Mouse (Mus musculus) hindbrain, postnatal 0 days (tissue): ENCODE data around the gene Bnip3. TPM values are rescaled to one million over a fixed set of nuclear protein-coding genes. Genes with fewer than 3 reads are reported as not detected.

ENCODE experiments used
- ATAC-seq: fragments of 200-750 bp; cut with Nextera tagmentation; 2 replicates; pipeline ENCODE4 v1.8.0; 2017; ENCODE audit warnings: mild to moderate bottlenecking, moderate TSS enrichment, moderate library complexity
- DNase-seq: peaks from one replicate; pipeline ENCODE4 v3.0.0-alpha.2; 2015; ENCODE audit warnings: low spot score
- H3K27ac ChIP-seq: fragments of 300-500 bp; sonication (generic); 2 replicates; pipeline ENCODE4 v1.5.1; 2014; ENCODE audit warnings: mild to moderate bottlenecking
- H3K27me3 ChIP-seq: fragments of 300-500 bp; sonication (generic); 2 replicates; pipeline ENCODE4 v1.6.1; 2014; ENCODE audit warnings: low read length, mixed read lengths; ENCODE audit not compliant: insufficient read depth
- H3K36me3 ChIP-seq: fragments of 300-500 bp; sonication (generic); 2 replicates; pipeline ENCODE4 v1.6.1; 2014; ENCODE audit warnings: low read length, mixed read lengths; ENCODE audit not compliant: insufficient read depth
- H3K4me1 ChIP-seq: fragments of 300-500 bp; sonication (generic); 2 replicates; pipeline ENCODE4 v1.6.1; 2014; ENCODE audit warnings: antibody characterized with exemption, low read length, mixed read lengths; ENCODE audit not compliant: insufficient read depth
- H3K4me2 ChIP-seq: fragments of 300-500 bp; sonication (generic); 2 replicates; pipeline ENCODE4 v1.6.1; 2014; ENCODE audit warnings: low read depth, mild to moderate bottlenecking, low read length, moderate library complexity, mixed read lengths
- H3K4me3 ChIP-seq: fragments of 300-500 bp; sonication (generic); 2 replicates; pipeline ENCODE4 v1.5.1; 2014; ENCODE audit warnings: low read length
- H3K9ac ChIP-seq: fragments of 300-500 bp; sonication (generic); replicated peaks from 2 replicates; pipeline ENCODE4 v1.6.1; 2014; ENCODE audit warnings: mild to moderate bottlenecking, low read length, moderate library complexity, mixed read lengths
- H3K9me3 ChIP-seq: fragments of 300-500 bp; sonication (generic); 2 replicates; pipeline ENCODE4 v1.6.1; 2016; ENCODE audit warnings: low read length, mixed read lengths
- CTCF ChIP-seq: IDR thresholded peaks from 2 replicates; pipeline ENCODE4 v1.5.1; 2016; ENCODE audit warnings: antibody characterized with exemption, control low read depth, low read depth
- WGBS: fragments of 180-500 bp; shearing (Covaris S2); extraction: QIAGEN DNeasy Blood & Tissue Kit; methylation state at CpG from one replicate; pipeline ENCODE4 v1.1.7; 2014; 5-methylcytosine and 5-hydroxymethylcytosine counted together
- polyA plus RNA-seq: library from polyadenylated mRNA; unstranded; fragments of >200 nt; fragmentation: Nextera tagmentation; extraction: Ambion mirVana; gene quantifications from 2 replicates; pipeline ENCODE4 v1.2.1, GENCODE M21; 2015
- total RNA-seq: library from RNA; depleted of rRNA; stranded (reverse); fragments of >200 nt; gene quantifications from 2 replicates; pipeline ENCODE4 v1.2.3, GENCODE M21; 2014; rRNA removed

Gene Bnip3
- 115 and 170 TPM in 2 replicates for total RNA-seq
- 162 and 163 TPM in 2 replicates for polyA plus RNA-seq

- no peaks in the 10 kb centered on the region for H3K27me3 ChIP-seq
- peak within 1 kb of the TSS; percentile 60 for H3K4me2 ChIP-seq
- DNase-seq (peak; percentile 93), ATAC-seq (peak; percentile 95)
- peak within 1 kb of the TSS; percentile 77 for H3K9ac ChIP-seq
- H3K9me3 ChIP-seq, result no peaks in the 10 kb centered on the region
- TF ChIP-seq CTCF, result no peak
- WGBS, result under 1% methylated on average over 60 of the region's 66 CpGs
- H3K4me3 ChIP-seq, result peak within 1 kb of the TSS; percentile 75
- H3K4me1 ChIP-seq, result peaks cover 21% of the 10 kb centered on the region
- no peaks in the 10 kb centered on the region for H3K36me3 ChIP-seq
- peak within 1 kb of the TSS; percentile 68 for H3K27ac ChIP-seq
These were observed at the start of gene Bnip3 for GRCm38 (mm10) chr7:138909277-138910192. Gene Bnip3, minus strand, starts transcription at chr7:138909519.

DNA sequence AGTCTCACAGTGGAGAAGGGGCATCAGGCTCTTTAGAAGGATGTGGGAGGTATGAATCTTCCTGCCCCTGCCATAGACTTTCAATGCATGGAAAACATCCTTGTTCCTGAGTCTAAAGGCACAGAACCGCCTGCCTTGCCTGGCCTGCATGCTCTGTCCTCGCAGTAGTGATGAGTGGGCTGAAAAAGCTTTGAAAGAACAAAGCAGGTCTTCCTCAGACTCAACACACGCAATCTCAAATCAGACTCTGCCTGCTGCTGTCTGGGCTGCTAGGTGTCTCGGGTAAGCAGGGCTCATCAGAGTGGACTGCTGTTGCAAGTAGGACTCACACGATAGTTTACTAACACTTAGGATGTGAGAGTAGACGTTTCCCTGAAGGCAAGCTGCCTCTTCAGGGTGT is 47.8 kb upstream of the Bnip3 start:
- Histone ChIP-seq H3K9ac (no peak overlapping the region), H3K27me3 (no peaks in the 10 kb centered on the region), H3K27ac (no peak overlapping the region), H3K4me3 (no peak overlapping the region), H3K36me3 (no peaks in the 10 kb centered on the region), H3K4me1 (no peaks in the 10 kb centered on the region), H3K9me3 (no peaks in the 10 kb centered on the region), H3K4me2 (no peak overlapping the region)
- ATAC-seq (no peak), DNase-seq (no peak)
- TF ChIP-seq CTCF, result no peak
- WGBS, result 75% methylated on average over 6 of the region's 6 CpGs

DNA sequence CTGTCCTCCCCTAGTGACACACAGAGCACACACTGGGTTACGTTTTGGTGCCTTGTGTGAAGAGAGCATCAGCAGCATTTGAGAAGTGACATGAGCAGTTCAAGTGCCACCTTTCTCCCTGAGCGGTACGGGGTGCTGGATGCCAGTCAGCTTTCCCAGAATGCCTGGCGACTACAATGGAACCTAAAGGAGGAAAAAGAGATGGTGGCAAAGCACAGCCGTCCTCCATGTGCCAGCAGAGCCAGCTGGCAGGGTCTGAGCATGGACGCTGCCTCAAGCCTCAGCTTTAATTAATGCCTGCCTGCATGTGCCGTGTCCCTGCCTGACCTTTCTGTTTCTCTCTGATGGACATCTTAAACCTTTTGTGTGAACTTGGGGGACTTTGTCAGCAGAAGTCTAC is 46.5 kb upstream of the Bnip3 start:
- Histone ChIP-seq H3K4me3 (no peak overlapping the region), H3K9me3 (no peaks in the 10 kb centered on the region), H3K4me2 (no peak overlapping the region), H3K27ac (no peak overlapping the region), H3K9ac (no peak overlapping the region), H3K4me1 (no peaks in the 10 kb centered on the region), H3K27me3 (no peaks in the 10 kb centered on the region), H3K36me3 (no peaks in the 10 kb centered on the region)
- ATAC-seq (no peak), DNase-seq (no peak)
- no peak for TF ChIP-seq CTCF
- WGBS, result 73% methylated on average over 7 of the region's 7 CpGs

GRCm38 (mm10) chr7:138948309-138948708 is 39.0 kb upstream of the Bnip3 start:
- Histone ChIP-seq H3K9me3 (no peaks in the 10 kb centered on the region), H3K9ac (no peak overlapping the region), H3K36me3 (no peaks in the 10 kb centered on the region), H3K4me3 (no peak overlapping the region), H3K4me2 (no peak overlapping the region), H3K27ac (no peak overlapping the region), H3K4me1 (no peaks in the 10 kb centered on the region), H3K27me3 (no peaks in the 10 kb centered on the region)
- no peak for DNase-seq
- no peak for TF ChIP-seq CTCF
- WGBS, result 58% methylated on average over 8 of the region's 8 CpGs
- no peak for ATAC-seq

GRCm38 (mm10) chr7:138947741-138948140 is 38.4 kb upstream of the Bnip3 start:
- no peak overlapping the region for H3K9ac ChIP-seq
- H3K27ac ChIP-seq, result no peak overlapping the region
- H3K4me3 ChIP-seq, result no peak overlapping the region
- DNase-seq, result no peak
- H3K27me3 ChIP-seq, result no peaks in the 10 kb centered on the region
- peak; percentile 41 for TF ChIP-seq CTCF
- H3K9me3 ChIP-seq, result no peaks in the 10 kb centered on the region
- no peak overlapping the region for H3K4me2 ChIP-seq
- 88% methylated on average over 8 of the region's 8 CpGs for WGBS
- no peaks in the 10 kb centered on the region for H3K4me1 ChIP-seq
- no peak for ATAC-seq
- no peaks in the 10 kb centered on the region for H3K36me3 ChIP-seq

GRCm38 (mm10) chr7:138945668-138946067 is 36.3 kb upstream of the Bnip3 start:
- Histone ChIP-seq H3K4me2 (no peak overlapping the region), H3K9me3 (no peaks in the 10 kb centered on the region), H3K36me3 (no peaks in the 10 kb centered on the region), H3K4me3 (no peak overlapping the region), H3K27me3 (no peaks in the 10 kb centered on the region), H3K4me1 (peaks cover 6% of the 10 kb centered on the region; the same call in 1 of the 2 replicates), H3K9ac (no peak overlapping the region), H3K27ac (no peak overlapping the region)
- no peak for TF ChIP-seq CTCF
- 65% methylated on average over 3 of the region's 3 CpGs for whole genome bisulfite sequencing
- ATAC-seq, result no peak
- no peak for DNase-seq

DNA sequence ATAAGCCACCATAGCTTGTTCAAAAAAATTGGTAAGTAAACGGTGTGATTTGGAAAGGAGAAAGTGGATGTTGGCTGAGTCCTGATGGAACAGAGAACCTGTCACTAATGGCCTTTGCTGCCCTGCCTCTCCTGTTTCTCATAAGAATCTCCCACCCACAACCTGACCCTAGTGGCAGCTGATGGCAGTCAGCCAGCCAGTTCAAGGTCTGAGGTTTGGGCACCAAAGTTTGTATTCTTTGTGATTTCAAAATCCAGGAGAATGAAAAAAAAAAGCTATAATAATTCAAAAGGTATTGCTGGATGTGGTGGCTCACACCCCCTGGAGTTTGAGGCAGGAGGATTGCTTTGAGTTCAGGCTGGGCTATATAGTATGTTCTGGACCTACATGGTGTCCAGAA is 33.0 kb upstream of the Bnip3 start:
- no peaks in the 10 kb centered on the region for H3K9me3 ChIP-seq
- no peak for TF ChIP-seq CTCF
- no peak overlapping the region for H3K4me3 ChIP-seq
- H3K4me2 ChIP-seq, result peak overlapping the region; percentile 70
- peak overlapping the region; percentile 88; the same call in 1 of the 2 replicates for H3K27ac ChIP-seq
- ATAC-seq, result no peak
- H3K36me3 ChIP-seq, result no peaks in the 10 kb centered on the region
- no peaks in the 10 kb centered on the region for H3K27me3 ChIP-seq
- 86% methylated on average over 1 of the region's 1 CpGs for WGBS
- H3K4me1 ChIP-seq, result peaks cover 6% of the 10 kb centered on the region; the same call in 1 of the 2 replicates
- H3K9ac ChIP-seq, result no peak overlapping the region; the same call in 1 of the 2 replicates
- DNase-seq, result no peak
